Mouse (Mus musculus) neural tube, embryonic 13.5 days (tissue): Measurements from ENCODE around the gene Ccdc163. TPM values are rescaled to one million over a fixed set of nuclear protein-coding genes. Genes with fewer than 3 reads are reported as not detected.

Experiments
- ATAC-seq: fragments of 200-750 bp; cut with Nextera tagmentation; 2 replicates; pipeline ENCODE4 v1.8.0; 2017; ENCODE audit warnings: low read depth, mild to moderate bottlenecking, moderate TSS enrichment, moderate library complexity
- H3K27ac ChIP-seq: fragments of 300-500 bp; sonication (generic); replicated peaks from 2 replicates; pipeline ENCODE4 v1.5.1; 2015; ENCODE audit warnings: moderate library complexity, mild to moderate bottlenecking, inconsistent platforms
- H3K27me3 ChIP-seq: fragments of 300-500 bp; sonication (generic); 2 replicates; pipeline ENCODE4 v1.6.1; 2015; ENCODE audit warnings: mild to moderate bottlenecking, inconsistent platforms
- H3K36me3 ChIP-seq: fragments of 300-500 bp; sonication (generic); 2 replicates; pipeline ENCODE4 v1.6.1; 2015; ENCODE audit warnings: mild to moderate bottlenecking, inconsistent platforms
- H3K4me1 ChIP-seq: fragments of 300-500 bp; sonication (generic); replicated peaks from 2 replicates; pipeline ENCODE4 v1.6.1; 2015; ENCODE audit warnings: inconsistent platforms
- H3K4me2 ChIP-seq: fragments of 300-500 bp; sonication (generic); 2 replicates; pipeline ENCODE4 v1.6.1; 2015; ENCODE audit warnings: inconsistent platforms, mild to moderate bottlenecking, moderate library complexity
- H3K4me3 ChIP-seq: fragments of 300-500 bp; sonication (generic); 2 replicates; pipeline ENCODE4 v1.5.1; 2015; ENCODE audit warnings: mild to moderate bottlenecking, inconsistent platforms
- H3K9ac ChIP-seq: fragments of 300-500 bp; sonication (generic); 2 replicates; pipeline ENCODE4 v1.6.1; 2015; ENCODE audit warnings: moderate library complexity, mild to moderate bottlenecking, inconsistent platforms
- H3K9me3 ChIP-seq: fragments of 300-500 bp; sonication (generic); 2 replicates; pipeline ENCODE4 v1.6.1; 2016; ENCODE audit warnings: inconsistent platforms
- WGBS: fragments of 180-500 bp; shearing (Covaris S2); methylation state at CpG from one replicate; pipeline ENCODE4 v1.1.7; 2015; 5-methylcytosine and 5-hydroxymethylcytosine counted together
- polyA plus RNA-seq: library from polyadenylated mRNA; unstranded; fragments of >200 nt; fragmentation: Nextera tagmentation; extraction: Ambion mirVana; gene quantifications from 2 replicates; pipeline ENCODE4 v1.2.1, GENCODE M21; 2015

Gene Ccdc163
- polyA plus RNA-seq, 1 experiment from 2014 or later: 12.0 TPM

- 6% methylated on average over 9 of the region's 9 CpGs for WGBS
- H3K4me3 ChIP-seq: peak overlapping the region; percentile 54
- peak overlapping the region; percentile 70 for H3K4me2 ChIP-seq
- H3K27me3 ChIP-seq: no peaks in the 10 kb centered on the region
- no peaks in the 10 kb centered on the region for H3K36me3 ChIP-seq
- peak overlapping the region; percentile 64 for H3K9ac ChIP-seq
- no peak overlapping the region for H3K27ac ChIP-seq
- peaks cover 17% of the 10 kb centered on the region for H3K4me1 ChIP-seq
- no peak; the same call in none of the 2 replicates for ATAC-seq
- no peaks in the 10 kb centered on the region for H3K9me3 ChIP-seq
Observed at GRCm38 (mm10) chr4:116708791-116709390, 582 bp downstream of the Ccdc163 start.

GRCm38 (mm10) chr4:116710154-116710553 lies 1.8 kb downstream of the Ccdc163 start:
- WGBS: 87% methylated on average over 2 of the region's 2 CpGs
- ATAC-seq: no peak
- no peak overlapping the region for H3K4me2 ChIP-seq

GRCm38 (mm10) chr4:116712536-116712935 lies 4.2 kb downstream of the Ccdc163 start:
- Histone ChIP-seq H3K36me3 (0 out of 2 replicates have a peak, but pooled peaks cover 6% of the 10 kb centered on the region), H3K4me1 (peaks cover 12% of the 10 kb centered on the region), H3K27ac (no peak overlapping the region), H3K9ac (no peak overlapping the region), H3K4me2 (no peak overlapping the region), H3K27me3 (no peaks in the 10 kb centered on the region), H3K9me3 (no peaks in the 10 kb centered on the region), H3K4me3 (no peak overlapping the region)
- 86% methylated on average over 1 of the region's 1 CpGs for WGBS
- ATAC-seq: no peak

More at GRCm38 (mm10) chr4:116710154-116710553, 1.8 kb downstream of the Ccdc163 start:
- no peak overlapping the region for H3K9ac ChIP-seq
- H3K4me1 ChIP-seq: peaks cover 17% of the 10 kb centered on the region
- no peaks in the 10 kb centered on the region for H3K27me3 ChIP-seq
- no peak overlapping the region for H3K27ac ChIP-seq
- no peaks in the 10 kb centered on the region for H3K9me3 ChIP-seq
- H3K4me3 ChIP-seq: no peak overlapping the region
- 0 out of 2 replicates have a peak, but pooled peaks cover 5% of the 10 kb centered on the region for H3K36me3 ChIP-seq

GRCm38 (mm10) chr4:116719396-116719795 lies 11.1 kb downstream of the Ccdc163 start:
- no peak overlapping the region for H3K9ac ChIP-seq
- H3K4me2 ChIP-seq: no peak overlapping the region
- WGBS: 20% methylated on average over 3 of the region's 3 CpGs
- peaks cover 10% of the 10 kb centered on the region; the same call in 1 of the 2 replicates for H3K27me3 ChIP-seq
- H3K4me3 ChIP-seq: no peak overlapping the region
- ATAC-seq: no peak
- no peaks in the 10 kb centered on the region for H3K9me3 ChIP-seq
- no peak overlapping the region for H3K27ac ChIP-seq
- H3K36me3 ChIP-seq: 0 out of 2 replicates have a peak, but pooled peaks cover 6% of the 10 kb centered on the region
- peaks cover 20% of the 10 kb centered on the region for H3K4me1 ChIP-seq

GRCm38 (mm10) chr4:116720343-116721097 lies 12.2 kb downstream of the Ccdc163 start, which contains the start of gene Tesk2:
Tesk2 (plus strand) TSS chr4:116720948.
- Histone ChIP-seq H3K27ac (peak within 1 kb of the TSS; percentile 79), H3K36me3 (no peaks in the 10 kb centered on the region), H3K9me3 (no peaks in the 10 kb centered on the region), H3K4me1 (peaks cover 20% of the 10 kb centered on the region), H3K27me3 (peaks cover 10% of the 10 kb centered on the region; the same call in 1 of the 2 replicates), H3K9ac (peak within 1 kb of the TSS; percentile 87), H3K4me3 (peak within 1 kb of the TSS; percentile 87), H3K4me2 (peak within 1 kb of the TSS; percentile 95)
- peak; percentile 98 for ATAC-seq
- under 1% methylated on average over 29 of the region's 34 CpGs for WGBS

GRCm38 (mm10) chr4:116721098-116721628 lies 12.9 kb downstream of the Ccdc163 start:
- ATAC-seq: peak; percentile 6; the same call in 1 of the 2 replicates
- Histone ChIP-seq H3K36me3 (no peaks in the 10 kb centered on the region), H3K9ac (peak overlapping the region; percentile 87), H3K27me3 (peaks cover 10% of the 10 kb centered on the region; the same call in 1 of the 2 replicates), H3K9me3 (no peaks in the 10 kb centered on the region), H3K4me2 (peak overlapping the region; percentile 95), H3K4me3 (peak overlapping the region; percentile 87), H3K4me1 (peaks cover 20% of the 10 kb centered on the region), H3K27ac (peak overlapping the region; percentile 79)
- under 1% methylated on average over 29 of the region's 29 CpGs for WGBS

GRCm38 (mm10) chr4:116722230-116722629 lies 13.9 kb downstream of the Ccdc163 start:
- ATAC-seq: no peak
- Histone ChIP-seq H3K9ac (0 out of 2 replicates have a peak overlapping the region, but pooled peaks have one; percentile 19), H3K4me2 (peak overlapping the region; percentile 95), H3K27ac (no peak overlapping the region), H3K4me1 (peaks cover 20% of the 10 kb centered on the region), H3K4me3 (no peak overlapping the region), H3K36me3 (no peaks in the 10 kb centered on the region), H3K27me3 (peaks cover 10% of the 10 kb centered on the region; the same call in 1 of the 2 replicates), H3K9me3 (no peaks in the 10 kb centered on the region)
- WGBS: 32% methylated on average over 7 of the region's 7 CpGs

- Histone ChIP-seq H3K4me2 (no peak overlapping the region), H3K27me3 (peaks cover 10% of the 10 kb centered on the region; the same call in 1 of the 2 replicates), H3K9me3 (no peaks in the 10 kb centered on the region), H3K36me3 (no peaks in the 10 kb centered on the region), H3K9ac (no peak overlapping the region), H3K27ac (no peak overlapping the region), H3K4me1 (peaks cover 14% of the 10 kb centered on the region; the same call in 1 of the 2 replicates), H3K4me3 (no peak overlapping the region)
- no peak for ATAC-seq
- 81% methylated on average over 5 of the region's 5 CpGs for WGBS
Observed at GRCm38 (mm10) chr4:116725444-116725843, 17.1 kb downstream of the Ccdc163 start.

- no peaks in the 10 kb centered on the region for H3K36me3 ChIP-seq
- H3K27me3 ChIP-seq: peaks cover 5% of the 10 kb centered on the region; the same call in 1 of the 2 replicates
- H3K9me3 ChIP-seq: no peaks in the 10 kb centered on the region
- no peak for ATAC-seq
- no peak overlapping the region for H3K27ac ChIP-seq
- H3K9ac ChIP-seq: no peak overlapping the region
- H3K4me2 ChIP-seq: no peak overlapping the region
- H3K4me1 ChIP-seq: peaks cover 2% of the 10 kb centered on the region; the same call in 1 of the 2 replicates
- no peak overlapping the region for H3K4me3 ChIP-seq
- 80% methylated on average over 3 of the region's 3 CpGs for WGBS
Observed at GRCm38 (mm10) chr4:116727401-116727800, 19.1 kb downstream of the Ccdc163 start.

GRCm38 (mm10) chr4:116729532-116729931 lies 21.2 kb downstream of the Ccdc163 start:
- no peak for ATAC-seq
- Histone ChIP-seq H3K9me3 (no peaks in the 10 kb centered on the region), H3K4me1 (no peaks in the 10 kb centered on the region), H3K9ac (no peak overlapping the region), H3K4me3 (no peak overlapping the region), H3K27me3 (no peaks in the 10 kb centered on the region), H3K4me2 (no peak overlapping the region), H3K27ac (no peak overlapping the region), H3K36me3 (no peaks in the 10 kb centered on the region)
- 92% methylated on average over 3 of the region's 3 CpGs for WGBS

- no peaks in the 10 kb centered on the region for H3K4me1 ChIP-seq
- H3K9me3 ChIP-seq: no peaks in the 10 kb centered on the region
- WGBS: 90% methylated on average over 9 of the region's 9 CpGs
- H3K4me2 ChIP-seq: no peak overlapping the region
- no peak overlapping the region for H3K27ac ChIP-seq
- ATAC-seq: no peak
- H3K36me3 ChIP-seq: no peaks in the 10 kb centered on the region
- H3K27me3 ChIP-seq: no peaks in the 10 kb centered on the region
- H3K4me3 ChIP-seq: no peak overlapping the region
- H3K9ac ChIP-seq: no peak overlapping the region
Observed at GRCm38 (mm10) chr4:116731077-116731476, 22.8 kb downstream of the Ccdc163 start.

GRCm38 (mm10) chr4:116732355-116732754 lies 24.0 kb downstream of the Ccdc163 start:
- no peaks in the 10 kb centered on the region for H3K27me3 ChIP-seq
- H3K4me1 ChIP-seq: no peaks in the 10 kb centered on the region
- no peak overlapping the region for H3K9ac ChIP-seq
- H3K4me3 ChIP-seq: no peak overlapping the region
- H3K27ac ChIP-seq: no peak overlapping the region
- no peaks in the 10 kb centered on the region for H3K9me3 ChIP-seq
- no peak overlapping the region for H3K4me2 ChIP-seq
- ATAC-seq: no peak
- WGBS: 89% methylated on average over 5 of the region's 5 CpGs
- no peaks in the 10 kb centered on the region for H3K36me3 ChIP-seq
